Mouse (Mus musculus) cortical plate, adult 2 months (tissue): Measurements from ENCODE around the gene Sult1c1.

Experiments used
- CTCF ChIP-seq: fragments of 200-500 bp; IDR thresholded peaks from 2 replicates; pipeline ENCODE4 v1.5.1; 2011; ENCODE audit warnings: mild to moderate bottlenecking, control low read depth, low read length; ENCODE audit not compliant: insufficient read depth; ENCODE audit errors: extremely low read depth
- POLR2A ChIP-seq: fragments of 200-500 bp; IDR thresholded peaks from 2 replicates; pipeline ENCODE4 v1.6.1; 2011; ENCODE audit warnings: mild to moderate bottlenecking, low read length, control low read depth; ENCODE audit not compliant: insufficient read depth; ENCODE audit errors: extremely low read depth

GRCm38 (mm10) chr17:54011196-54011595 is 20.7 kb upstream of the Sult1c1 start:
- TF ChIP-seq POLR2A, result no peak
- no peak for TF ChIP-seq CTCF
